Mouse (Mus musculus) heart, postnatal 36 days (tissue): ENCODE results near the gene Ttll13. TPM values are rescaled to one million over a fixed set of nuclear protein-coding genes. Genes with fewer than 3 reads are reported as not detected.
A peak's percentile ranks its signal among the peaks of the same experiment; 100 is the strongest.

ENCODE experiments used
- DNase-seq, 2 experiments: peaks; one replicate each; pipeline ENCODE4 v3.0.0; 2021 to 2022
- intact Hi-C: fragments of 180-260 bp; cut with DNase I; formaldehyde crosslinking; loops from one replicate; pipeline ENCODE4 v1.15.1; 2025
- total RNA-seq, 2 experiments: library from RNA; stranded (reverse); gene quantifications; 2 replicates each; pipeline ENCODE4 v1.2.3; 2021

Gene Ttll13
- total RNA-seq, 2 experiments from 2014 or later, result 0.14 to 0.53 TPM

- intact Hi-C loops, result loop anchor here (10.0 kb wide), 1 partner anchor 326 kb away; the partner anchor contains the start of gene Arpin
- peak; percentile 85 to 86 for DNase-seq
Measured at GRCm38 (mm10) chr7:80260625-80261371, 14.6 kb downstream of the Ttll13 start, which contains the start of gene Ngrn. TSS of gene Ngrn (plus strand) at chr7:80261215.

GRCm38 (mm10) chr7:80261372-80261990, 15.3 kb downstream of the Ttll13 start:
- no peak for DNase-seq
- intact Hi-C loops, result loop anchor here (10.0 kb wide), 1 partner anchor 327 kb away; the partner anchor contains the start of gene Arpin

- intact Hi-C loops, result loop anchor here (10.0 kb wide), 1 partner anchor 330 kb away; the partner anchor contains the start of gene Arpin
- DNase-seq, result no peak
Measured at GRCm38 (mm10) chr7:80264606-80265005, 18.4 kb downstream of the Ttll13 start.

GRCm38 (mm10) chr7:80267764-80268163, 21.6 kb downstream of the Ttll13 start:
- DNase-seq, result no peak
- intact Hi-C loops, result loop anchor here (2.0 to 10.0 kb wide), 2 partner anchors 57 to 333 kb away; partner anchors contain the start of genes Arpin and Rccd1

- intact Hi-C loops, result loop anchor here (2.0 to 10.0 kb wide), 2 partner anchors 56 to 334 kb away; partner anchors contain the start of genes Arpin and Rccd1
- peak; percentile 95 to 98 for DNase-seq
Measured at GRCm38 (mm10) chr7:80268897-80269750, 22.9 kb downstream of the Ttll13 start, which contains the start of gene Vps33b. TSS of gene Vps33b (plus strand) at chr7:80269649.

- intact Hi-C loops, result loop anchor here (2.0 to 10.0 kb wide), 2 partner anchors 55 to 335 kb away; partner anchors contain the start of genes Arpin and Rccd1
- DNase-seq, result no peak
Measured at GRCm38 (mm10) chr7:80269751-80270255, 23.6 kb downstream of the Ttll13 start.

- no peak for DNase-seq
- intact Hi-C loops, result no loop called here
Measured at GRCm38 (mm10) chr7:80273456-80273855, 27.3 kb downstream of the Ttll13 start.

GRCm38 (mm10) chr7:80276374-80276773, 30.2 kb downstream of the Ttll13 start:
- DNase-seq, result no peak
- intact Hi-C loops, result no loop called here

- no peak for DNase-seq
Measured at GRCm38 (mm10) chr7:80280032-80280431, 33.9 kb downstream of the Ttll13 start.

GRCm38 (mm10) chr7:80280998-80281397, 34.8 kb downstream of the Ttll13 start:
- no peak for DNase-seq
- intact Hi-C loops, result no loop called here

More at GRCm38 (mm10) chr7:80280032-80280431, 33.9 kb downstream of the Ttll13 start:
- intact Hi-C loops, result no loop called here

- intact Hi-C loops, result no loop called here
- DNase-seq, result no peak
Measured at GRCm38 (mm10) chr7:80281646-80282045, 35.5 kb downstream of the Ttll13 start.

GRCm38 (mm10) chr7:80283226-80283918, 37.2 kb downstream of the Ttll13 start:
- no peak for DNase-seq
- intact Hi-C loops, result no loop called here

- intact Hi-C loops, result no loop called here
- DNase-seq, result no peak
Measured at GRCm38 (mm10) chr7:80284391-80284790, 38.2 kb downstream of the Ttll13 start.

GRCm38 (mm10) chr7:80285725-80286124, 39.5 kb downstream of the Ttll13 start:
- intact Hi-C loops, result no loop called here
- no peak for DNase-seq

- no peak for DNase-seq
- intact Hi-C loops, result no loop called here
Measured at GRCm38 (mm10) chr7:80287736-80288135, 41.6 kb downstream of the Ttll13 start.

GRCm38 (mm10) chr7:80294062-80294763, 48.0 kb downstream of the Ttll13 start, which contains the start of gene Prc1:
TSS of gene Prc1 (plus strand) at chr7:80294450.
- DNase-seq, result peak; percentile 99
- intact Hi-C loops, result no loop called here

GRCm38 (mm10) chr7:80294764-80295648, 48.8 kb downstream of the Ttll13 start:
- intact Hi-C loops, result no loop called here
- DNase-seq, result no peak

GRCm38 (mm10) chr7:80296462-80296861, 50.3 kb downstream of the Ttll13 start:
- intact Hi-C loops, result no loop called here
- no peak for DNase-seq
